Mouse (Mus musculus) G1E (cell line): ENCODE measurements around the gene Ifnz.
"Not testable (repeated sequence)": the region's sequence is repeated elsewhere in the genome, so short reads cannot be mapped to it uniquely, and the experiment has no call there.

Source experiments
- CTCF ChIP-seq: IDR thresholded peaks from 2 replicates; pipeline ENCODE4 v1.5.1; 2012; ENCODE audit warnings: low read depth, low read length, inconsistent platforms, mixed read lengths
- GATA1 ChIP-seq: IDR thresholded peaks from 2 replicates; pipeline ENCODE4 v1.6.1; 2012; ENCODE audit warnings: borderline replicate concordance, low read length, inconsistent platforms, mixed read lengths

DNA sequence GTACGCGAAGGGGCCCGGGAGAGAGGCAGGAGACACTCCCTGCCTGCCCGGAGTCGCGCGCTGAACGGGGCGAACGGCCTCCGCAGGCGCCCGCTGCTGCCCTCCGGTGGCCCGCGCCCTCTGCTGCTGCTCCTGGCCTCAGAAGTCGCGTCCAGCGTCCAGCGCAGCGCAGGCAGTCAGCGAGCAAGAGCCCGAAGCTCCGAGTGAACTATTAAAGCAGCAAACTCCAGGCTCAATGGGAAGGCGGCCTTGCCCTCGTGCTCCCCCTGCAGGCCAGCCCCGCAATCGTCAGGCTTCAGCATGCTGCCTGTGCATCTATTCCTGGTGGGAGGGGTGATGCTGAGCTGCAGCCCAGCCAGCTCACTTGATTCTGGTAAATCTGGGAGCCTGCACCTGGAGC, 9.3 kb downstream of the Ifnz start, which contains the start of gene Gm13278:
- TF ChIP-seq GATA1, CTCF: not testable (repeated sequence)
